Mouse (Mus musculus) fat pad, adult 2 months (tissue): ENCODE results near the gene A430089I19Rik.
"Not testable (repeated sequence)": the region's sequence is repeated elsewhere in the genome, so short reads cannot be mapped to it uniquely, and the experiment has no call there.

Experiments used
- DNase-seq: peaks from one replicate; pipeline ENCODE4 v3.0.0-alpha.2; 2011; ENCODE audit warnings: low read depth, low spot score; ENCODE audit errors: extremely low read depth

A430089I19Rik gene

DNA sequence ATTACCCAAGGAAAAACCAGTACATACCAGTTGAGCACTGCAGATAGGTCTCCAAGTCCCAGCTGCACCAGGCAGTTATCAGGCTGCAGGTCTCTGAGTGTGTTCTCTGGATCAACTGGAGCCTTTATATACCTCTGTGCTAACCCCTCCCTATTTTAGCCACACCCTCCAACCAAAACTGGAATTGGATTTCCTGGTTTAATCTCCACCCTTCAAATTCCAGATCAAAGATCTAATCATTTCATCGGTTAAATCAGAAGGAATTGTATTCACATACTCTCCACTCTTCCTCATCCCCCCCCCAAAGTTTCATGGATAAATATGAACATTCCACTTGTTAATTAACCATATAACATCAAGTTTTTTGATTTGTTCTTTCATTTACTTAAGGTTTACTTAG lies at the start of gene A430089I19Rik:
A430089I19Rik (minus strand) TSS at position 101 of the 400 bp plus-strand sequence.
- not testable (repeated sequence) for DNase-seq

DNA sequence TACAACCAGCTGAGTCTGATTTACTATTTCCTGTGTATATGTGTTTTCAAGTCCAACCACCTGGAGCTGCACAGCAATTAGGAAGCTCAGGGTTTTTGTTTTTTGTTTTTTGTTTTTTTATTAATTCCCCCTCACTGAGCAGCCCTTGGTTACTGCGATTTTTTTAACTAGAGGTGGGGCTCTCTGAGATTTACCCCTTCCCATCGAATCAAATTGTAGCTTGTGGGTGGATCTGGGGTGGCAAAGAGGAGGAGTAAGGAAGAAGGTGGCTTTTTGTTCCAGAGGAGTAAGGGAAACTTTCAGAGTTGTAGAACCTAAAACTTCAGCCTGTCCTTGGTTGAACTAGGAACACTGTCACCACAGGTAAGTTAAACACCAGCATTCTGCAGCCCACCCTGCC lies 32.9 kb upstream of the A430089I19Rik start, which contains the start of gene AA792892:
AA792892 (plus strand) TSS at position 301 of the 400 bp plus-strand sequence.
- not testable (repeated sequence) for DNase-seq

DNA sequence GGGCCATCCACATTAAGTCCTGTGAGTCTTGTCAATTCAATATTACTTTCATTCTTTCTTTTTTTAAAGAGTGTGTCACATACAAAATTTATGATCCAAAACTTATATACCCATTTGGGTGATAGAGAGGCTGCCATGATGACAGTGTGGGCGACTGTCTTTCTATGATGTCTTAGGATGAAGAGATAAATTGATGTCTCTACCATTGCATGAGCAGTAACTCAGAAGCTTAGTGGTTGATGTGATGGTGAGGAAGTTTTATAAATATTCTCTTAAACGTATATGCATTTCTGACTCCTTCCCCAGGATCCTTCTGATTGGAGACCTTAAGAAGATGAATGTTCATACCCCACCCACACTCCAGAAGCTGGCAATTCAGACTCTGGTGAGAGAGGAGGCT lies 7.5 kb upstream of the A430089I19Rik start, which contains the start of gene Gm6502:
Gm6502 (plus strand) TSS at position 301 of the 400 bp plus-strand sequence.
- DNase-seq: not testable (repeated sequence)
